Mouse (Mus musculus) gastrocnemius, postnatal 4 days (tissue): ENCODE measurements at regions not wholly inside any gene's neighbourhood (a gene's known extent, or its start where the extent isn't known, plus 50 kb on each side); places are given as distances from the start of the nearest gene placed in this dataset.
"Not testable (repeated sequence)": the region's sequence is repeated elsewhere in the genome, so short reads cannot be mapped to it uniquely, and the experiment has no call there.

ENCODE experiments used
- DNase-seq, 2 experiments: peaks; one replicate each; pipeline ENCODE4 v3.0.0; 2021 to 2022; ENCODE audit warnings: low spot score in 2 of 2, mixed read lengths in 2 of 2

GRCm38 (mm10) chr13:20039590-20039989, 50.8 kb upstream of the Elmo1 start:
- no peak for DNase-seq

- DNase-seq: peak in 1 of 2 experiments; percentile 15
These were observed 51.9 kb upstream of the Elmo1 start for GRCm38 (mm10) chr13:20038463-20038862.

- no peak for DNase-seq
These were observed 53.0 kb upstream of the Elmo1 start for GRCm38 (mm10) chr13:20037436-20037835.

GRCm38 (mm10) chr13:20033937-20034735, 56.3 kb upstream of the Elmo1 start:
- DNase-seq: no peak

- DNase-seq: no peak
These were observed 58.7 kb upstream of the Elmo1 start for GRCm38 (mm10) chr13:20031660-20032059.

GRCm38 (mm10) chr13:20031082-20031481, 59.3 kb upstream of the Elmo1 start:
- DNase-seq: no peak

GRCm38 (mm10) chr13:20026612-20027011, 63.8 kb upstream of the Elmo1 start:
- no peak for DNase-seq

- DNase-seq: not testable (repeated sequence)
These were observed 73.9 kb upstream of the Elmo1 start for GRCm38 (mm10) chr13:20016454-20016853.

- no peak for DNase-seq
These were observed 77.8 kb upstream of the Elmo1 start for GRCm38 (mm10) chr13:20012621-20013020.

GRCm38 (mm10) chr13:20009164-20009563, 81.2 kb upstream of the Elmo1 start:
- no peak for DNase-seq

GRCm38 (mm10) chr13:20007561-20007960, 82.8 kb upstream of the Elmo1 start:
- DNase-seq: no peak

GRCm38 (mm10) chr13:19997606-19998005, 92.8 kb upstream of the Elmo1 start:
- no peak for DNase-seq

GRCm38 (mm10) chr13:19975621-19976020, 114.8 kb upstream of the Elmo1 start:
- no peak for DNase-seq

GRCm38 (mm10) chr13:19966566-19966965, 123.8 kb upstream of the Elmo1 start:
- no peak for DNase-seq

GRCm38 (mm10) chr13:19963031-19963430, 127.4 kb upstream of the Elmo1 start:
- no peak for DNase-seq

- DNase-seq: no peak
These were observed 104.7 kb upstream of the Gpr141 start for GRCm38 (mm10) chr13:19928761-19929160.

GRCm38 (mm10) chr13:19927807-19928206, 103.8 kb upstream of the Gpr141 start:
- DNase-seq: no peak

- DNase-seq: no peak
These were observed 97.2 kb upstream of the Gpr141 start for GRCm38 (mm10) chr13:19921084-19921827.

GRCm38 (mm10) chr13:19911860-19912584, 88.0 kb upstream of the Gpr141 start:
- no peak for DNase-seq

GRCm38 (mm10) chr13:19902786-19903185, 78.7 kb upstream of the Gpr141 start:
- DNase-seq: no peak

- no peak for DNase-seq
These were observed 73.1 kb upstream of the Gpr141 start for GRCm38 (mm10) chr13:19897191-19897590.
